Mouse (Mus musculus) embryonic facial prominence, embryonic 10.5 days (tissue): ENCODE measurements at regions not wholly inside any gene's neighbourhood (a gene's known extent, or its start where the extent isn't known, plus 50 kb on each side); places are given as distances from the start of the nearest gene placed in this dataset.

Source experiments
- DNase-seq: peaks from one replicate; pipeline ENCODE4 v3.0.0-alpha.2; 2017; ENCODE audit warnings: low spot score
- H3K27ac ChIP-seq: fragments of 300-500 bp; sonication (generic); replicated peaks from 2 replicates; pipeline ENCODE4 v1.5.1; 2016; ENCODE audit warnings: mild to moderate bottlenecking
- H3K27me3 ChIP-seq: fragments of 300-500 bp; sonication (generic); replicated peaks from 2 replicates; pipeline ENCODE4 v1.6.1; 2016; ENCODE audit warnings: low read depth, mild to moderate bottlenecking; ENCODE audit not compliant: poor library complexity, severe bottlenecking
- H3K36me3 ChIP-seq: fragments of 300-500 bp; sonication (generic); replicated peaks from 2 replicates; pipeline ENCODE4 v1.6.1; 2016; ENCODE audit warnings: mild to moderate bottlenecking, moderate library complexity
- H3K4me1 ChIP-seq: fragments of 300-500 bp; sonication (generic); 2 replicates; pipeline ENCODE4 v1.6.1; 2016
- H3K4me3 ChIP-seq: fragments of 300-500 bp; sonication (generic); 2 replicates; pipeline ENCODE4 v1.5.1; 2016; ENCODE audit warnings: mild to moderate bottlenecking, moderate library complexity
- H3K9me3 ChIP-seq: fragments of 300-500 bp; sonication (generic); 2 replicates; pipeline ENCODE4 v1.6.1; 2016; ENCODE audit warnings: mild to moderate bottlenecking
- WGBS: fragments of 180-500 bp; shearing (Covaris S2); methylation state at CpG from one replicate; pipeline ENCODE4 v1.1.7; 2016; 5-methylcytosine and 5-hydroxymethylcytosine counted together

GRCm38 (mm10) chr2:124816814-124817213, 251.1 kb upstream of the Slc24a5 start:
- H3K27ac ChIP-seq = no peak overlapping the region
- H3K9me3 ChIP-seq = no peaks in the 10 kb centered on the region
- H3K4me3 ChIP-seq = no peak overlapping the region
- H3K4me1 ChIP-seq = 0 out of 2 replicates have a peak, but pooled peaks cover 2% of the 10 kb centered on the region
- no peaks in the 10 kb centered on the region for H3K36me3 ChIP-seq
- no peaks in the 10 kb centered on the region for H3K27me3 ChIP-seq
- 94% methylated on average over 2 of the region's 2 CpGs for WGBS
- DNase-seq = no peak

GRCm38 (mm10) chr2:124819846-124820245, 248.1 kb upstream of the Slc24a5 start:
- H3K27me3 ChIP-seq = no peaks in the 10 kb centered on the region
- no peak overlapping the region for H3K4me3 ChIP-seq
- no peak for DNase-seq
- H3K9me3 ChIP-seq = no peaks in the 10 kb centered on the region
- no peak overlapping the region for H3K27ac ChIP-seq
- no peaks in the 10 kb centered on the region for H3K36me3 ChIP-seq
- H3K4me1 ChIP-seq = 0 out of 2 replicates have a peak, but pooled peaks cover 2% of the 10 kb centered on the region
- 86% methylated on average over 6 of the region's 6 CpGs for WGBS

GRCm38 (mm10) chr2:124820821-124821220, 247.1 kb upstream of the Slc24a5 start:
- Histone ChIP-seq H3K4me3 (no peak overlapping the region), H3K27ac (no peak overlapping the region), H3K27me3 (no peaks in the 10 kb centered on the region), H3K9me3 (no peaks in the 10 kb centered on the region), H3K36me3 (no peaks in the 10 kb centered on the region), H3K4me1 (0 out of 2 replicates have a peak, but pooled peaks cover 2% of the 10 kb centered on the region)
- DNase-seq = no peak
- 93% methylated on average over 9 of the region's 9 CpGs for WGBS

GRCm38 (mm10) chr2:124821366-124821765, 246.6 kb upstream of the Slc24a5 start:
- Histone ChIP-seq H3K4me1 (0 out of 2 replicates have a peak, but pooled peaks cover 2% of the 10 kb centered on the region), H3K36me3 (no peaks in the 10 kb centered on the region), H3K9me3 (no peaks in the 10 kb centered on the region)

GRCm38 (mm10) chr2:124848812-124849211, 219.1 kb upstream of the Slc24a5 start:
- H3K27ac ChIP-seq = no peak overlapping the region
- no peaks in the 10 kb centered on the region for H3K27me3 ChIP-seq
- H3K36me3 ChIP-seq = no peaks in the 10 kb centered on the region
- 92% methylated on average over 4 of the region's 4 CpGs for WGBS
- no peak overlapping the region for H3K4me3 ChIP-seq
- no peak for DNase-seq
- no peaks in the 10 kb centered on the region for H3K4me1 ChIP-seq
- H3K9me3 ChIP-seq = no peaks in the 10 kb centered on the region

More at GRCm38 (mm10) chr2:124821366-124821765, 246.6 kb upstream of the Slc24a5 start:
- no peak for DNase-seq
- H3K27ac ChIP-seq = no peak overlapping the region
- H3K27me3 ChIP-seq = no peaks in the 10 kb centered on the region
- no peak overlapping the region for H3K4me3 ChIP-seq
- 82% methylated on average over 4 of the region's 4 CpGs for WGBS

- DNase-seq = no peak
- WGBS = 73% methylated on average over 3 of the region's 3 CpGs
- Histone ChIP-seq H3K27ac (no peak overlapping the region), H3K36me3 (no peaks in the 10 kb centered on the region), H3K4me1 (no peaks in the 10 kb centered on the region), H3K4me3 (no peak overlapping the region), H3K27me3 (no peaks in the 10 kb centered on the region), H3K9me3 (no peaks in the 10 kb centered on the region)
These were observed 209.4 kb upstream of the Slc24a5 start for GRCm38 (mm10) chr2:124858504-124858903.

GRCm38 (mm10) chr2:124888209-124888608, 179.7 kb upstream of the Slc24a5 start:
- peak overlapping the region; percentile 30; the same call in 1 of the 2 replicates for H3K27ac ChIP-seq
- H3K9me3 ChIP-seq = no peaks in the 10 kb centered on the region
- peaks cover 18% of the 10 kb centered on the region; the same call in 1 of the 2 replicates for H3K4me1 ChIP-seq
- peak; percentile 8 for DNase-seq
- 49% methylated on average over 4 of the region's 4 CpGs for WGBS
- H3K36me3 ChIP-seq = no peaks in the 10 kb centered on the region
- H3K27me3 ChIP-seq = no peaks in the 10 kb centered on the region
- H3K4me3 ChIP-seq = no peak overlapping the region

- H3K36me3 ChIP-seq = no peaks in the 10 kb centered on the region
- DNase-seq = no peak
- no peak overlapping the region for H3K4me3 ChIP-seq
- 93% methylated on average over 4 of the region's 4 CpGs for WGBS
- H3K27ac ChIP-seq = no peak overlapping the region
- H3K4me1 ChIP-seq = no peaks in the 10 kb centered on the region
- H3K27me3 ChIP-seq = no peaks in the 10 kb centered on the region
- H3K9me3 ChIP-seq = no peaks in the 10 kb centered on the region
These were observed 172.9 kb upstream of the Slc24a5 start for GRCm38 (mm10) chr2:124895002-124895401.

GRCm38 (mm10) chr2:124903556-124903955, 164.4 kb upstream of the Slc24a5 start:
- Histone ChIP-seq H3K4me3 (no peak overlapping the region), H3K4me1 (no peaks in the 10 kb centered on the region), H3K27me3 (no peaks in the 10 kb centered on the region; the same call in 1 of the 2 replicates), H3K9me3 (no peaks in the 10 kb centered on the region), H3K27ac (no peak overlapping the region), H3K36me3 (no peaks in the 10 kb centered on the region)
- no peak for DNase-seq
- 90% methylated on average over 4 of the region's 4 CpGs for WGBS

- Histone ChIP-seq H3K36me3 (no peaks in the 10 kb centered on the region), H3K27ac (no peak overlapping the region), H3K4me3 (no peak overlapping the region), H3K27me3 (no peaks in the 10 kb centered on the region; the same call in 1 of the 2 replicates), H3K4me1 (no peaks in the 10 kb centered on the region), H3K9me3 (no peaks in the 10 kb centered on the region)
- 84% methylated on average over 1 of the region's 1 CpGs for WGBS
- no peak for DNase-seq
These were observed 162.8 kb upstream of the Slc24a5 start for GRCm38 (mm10) chr2:124905076-124905475.

- no peak for DNase-seq
- no peak overlapping the region for H3K4me3 ChIP-seq
- H3K27ac ChIP-seq = peak overlapping the region; percentile 45; the same call in 1 of the 2 replicates
- 61% methylated on average over 7 of the region's 7 CpGs for WGBS
- no peaks in the 10 kb centered on the region for H3K36me3 ChIP-seq
- no peaks in the 10 kb centered on the region for H3K9me3 ChIP-seq
- H3K27me3 ChIP-seq = no peaks in the 10 kb centered on the region
- peaks cover 6% of the 10 kb centered on the region; the same call in 1 of the 2 replicates for H3K4me1 ChIP-seq
These were observed 148.8 kb upstream of the Slc24a5 start for GRCm38 (mm10) chr2:124918986-124919761.

GRCm38 (mm10) chr2:124919762-124920255, 148.1 kb upstream of the Slc24a5 start:
- 48% methylated on average over 1 of the region's 1 CpGs for WGBS
- peaks cover 6% of the 10 kb centered on the region; the same call in 1 of the 2 replicates for H3K4me1 ChIP-seq
- no peaks in the 10 kb centered on the region for H3K9me3 ChIP-seq
- no peak for DNase-seq
- H3K36me3 ChIP-seq = no peaks in the 10 kb centered on the region
- H3K27ac ChIP-seq = no peak overlapping the region
- no peaks in the 10 kb centered on the region for H3K27me3 ChIP-seq
- no peak overlapping the region for H3K4me3 ChIP-seq

- Histone ChIP-seq H3K4me3 (no peak overlapping the region), H3K27ac (no peak overlapping the region), H3K9me3 (no peaks in the 10 kb centered on the region), H3K36me3 (no peaks in the 10 kb centered on the region), H3K27me3 (no peaks in the 10 kb centered on the region), H3K4me1 (peaks cover 6% of the 10 kb centered on the region; the same call in 1 of the 2 replicates)
- WGBS = 77% methylated on average over 2 of the region's 2 CpGs
- DNase-seq = no peak
These were observed 147.7 kb upstream of the Slc24a5 start for GRCm38 (mm10) chr2:124920265-124920664.
